Mouse (Mus musculus) kidney, postnatal 25 days (tissue): ENCODE measurements at regions not wholly inside any gene's neighbourhood (a gene's known extent, or its start where the extent isn't known, plus 50 kb on each side); places are given as distances from the start of the nearest gene placed in this dataset.
A peak's percentile ranks its signal among the peaks of the same experiment; 100 is the strongest.

Experiments
- DNase-seq, 2 experiments: peaks; one replicate each; pipeline ENCODE4 v3.0.0; 2021; ENCODE audit warnings: mixed read lengths in 2 of 2

DNA sequence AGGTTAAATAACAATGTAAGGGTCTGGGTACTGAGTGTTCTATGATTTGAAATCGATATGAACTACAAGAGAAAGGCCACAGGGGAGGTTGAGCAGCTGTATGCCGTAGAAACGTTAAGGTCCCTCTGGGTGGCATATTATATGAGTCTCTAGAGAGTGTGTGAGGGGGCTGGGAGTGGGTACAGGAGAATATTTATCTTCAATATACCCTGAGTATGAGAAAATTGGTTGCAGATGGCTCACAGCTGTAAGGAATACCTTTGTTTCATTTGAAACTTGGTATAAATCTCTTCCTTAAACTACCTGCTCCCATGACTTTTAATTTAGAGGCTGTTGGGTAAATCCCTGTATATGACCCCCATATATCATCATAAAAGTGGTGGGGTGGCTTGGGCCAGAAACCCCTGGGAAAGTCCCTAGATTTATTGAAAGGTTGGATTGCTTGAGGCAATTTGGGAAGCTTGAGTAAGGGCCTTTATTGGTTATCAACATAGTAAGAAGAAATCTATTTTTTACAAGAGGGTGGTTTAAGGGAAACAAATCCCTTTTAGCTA lies 128.7 kb upstream of the Prkg2 start:
- DNase-seq = no peak

DNA sequence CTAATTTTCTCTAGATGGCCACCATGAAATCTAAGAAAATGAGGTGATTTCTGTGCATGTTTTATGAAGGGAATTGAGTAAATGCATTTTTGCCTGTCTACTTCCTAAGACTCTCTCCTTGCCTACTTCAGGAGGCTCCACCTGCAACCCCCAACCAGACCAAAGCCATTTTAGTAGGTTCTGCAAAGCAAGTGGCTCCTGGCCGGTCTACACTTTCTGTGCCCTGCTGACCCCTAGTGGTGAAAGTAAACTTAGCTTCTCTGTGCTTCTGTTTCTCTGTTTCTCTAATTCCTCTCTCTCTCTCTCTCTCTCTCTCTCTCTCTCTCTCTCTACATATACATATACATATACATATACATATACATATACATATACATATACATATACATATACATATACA lies 120.8 kb upstream of the Prkg2 start:
- DNase-seq = peak; percentile 37 to 66

DNA sequence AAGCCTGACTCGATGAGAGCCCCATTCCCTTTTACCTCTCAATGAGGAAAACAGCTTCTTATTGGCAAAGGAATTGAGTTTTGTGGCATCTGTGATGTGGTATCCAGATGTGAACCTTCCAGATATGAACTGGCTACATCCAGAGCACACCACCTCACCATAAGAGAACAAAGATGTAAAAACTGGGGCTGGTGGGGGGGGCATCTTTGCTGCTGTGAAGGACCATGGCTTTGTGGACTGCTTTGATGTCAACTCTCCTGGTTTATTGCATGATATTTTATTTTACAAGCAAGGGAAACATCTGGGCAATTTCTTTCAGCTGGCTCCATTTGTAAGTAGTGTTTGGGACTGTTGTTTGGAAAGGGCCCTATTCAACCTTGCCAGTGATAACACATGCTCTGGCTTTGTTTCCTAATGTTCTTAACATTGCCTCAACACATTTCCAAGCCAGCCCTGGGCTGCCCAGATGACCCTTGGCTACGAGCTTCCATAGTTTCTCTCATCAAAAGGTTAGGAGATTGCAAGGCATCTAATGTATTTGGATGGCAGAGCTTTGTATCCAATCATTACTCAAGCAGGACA lies 116.2 kb upstream of the Prkg2 start:
- DNase-seq = no peak

DNA sequence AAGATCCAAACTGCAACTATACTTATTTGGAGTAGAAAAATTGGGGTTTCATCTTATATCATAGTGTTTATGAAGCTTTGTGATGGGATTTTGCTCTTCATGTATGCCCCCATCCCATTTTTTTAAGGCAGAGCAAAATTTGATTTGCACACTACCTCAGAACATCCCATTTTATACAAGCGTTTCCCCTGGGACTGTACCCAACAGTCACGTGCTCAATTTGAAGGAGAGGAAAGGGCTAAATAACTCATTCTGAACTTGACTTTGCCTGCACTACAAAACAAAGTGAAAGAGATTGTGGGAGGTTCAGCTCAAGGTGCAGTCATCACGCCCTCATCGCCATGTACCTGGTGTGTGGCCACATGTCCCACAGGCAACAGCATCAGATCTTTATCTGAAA lies 115.1 kb upstream of the Prkg2 start:
- DNase-seq = no peak

DNA sequence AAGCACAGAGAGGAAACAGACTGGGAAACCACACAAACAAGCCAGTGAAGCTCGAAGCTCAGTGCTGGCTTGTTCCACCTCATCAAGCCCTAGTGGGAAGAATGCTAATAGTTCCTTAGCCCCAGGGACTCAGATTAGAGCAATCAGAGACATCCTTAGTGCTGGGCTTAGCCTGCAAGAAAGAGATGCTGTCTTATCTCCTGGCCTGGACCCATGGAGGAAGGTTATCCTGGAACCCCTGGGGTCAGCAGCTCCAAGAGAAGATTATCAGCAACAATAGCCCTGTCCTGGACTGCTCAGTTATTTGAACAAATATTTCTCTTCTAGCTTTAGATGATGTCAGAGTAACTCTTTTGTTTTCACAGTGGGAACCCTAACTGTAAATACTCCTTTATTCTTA lies 112.8 kb upstream of the Prkg2 start:
- no peak for DNase-seq

DNA sequence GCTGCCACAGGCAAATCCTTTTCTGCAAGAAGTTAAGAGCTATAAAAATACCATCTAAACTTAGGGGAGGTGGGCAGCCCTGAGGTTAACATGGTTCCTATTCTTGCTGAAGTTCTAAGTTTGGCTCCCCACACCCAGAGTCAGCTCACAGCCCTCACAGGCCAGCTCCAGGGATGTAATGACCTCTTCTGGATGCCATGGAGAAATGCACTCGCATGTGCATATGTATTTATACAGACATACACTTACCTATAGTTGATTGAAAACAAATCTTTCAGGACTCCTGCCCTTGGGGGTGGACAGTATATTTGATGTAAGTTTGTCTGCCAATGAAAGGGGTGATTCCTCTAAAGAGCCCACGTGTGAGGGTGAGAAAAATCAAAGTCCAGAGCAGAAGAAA lies 95.5 kb upstream of the Prkg2 start:
- no peak for DNase-seq

DNA sequence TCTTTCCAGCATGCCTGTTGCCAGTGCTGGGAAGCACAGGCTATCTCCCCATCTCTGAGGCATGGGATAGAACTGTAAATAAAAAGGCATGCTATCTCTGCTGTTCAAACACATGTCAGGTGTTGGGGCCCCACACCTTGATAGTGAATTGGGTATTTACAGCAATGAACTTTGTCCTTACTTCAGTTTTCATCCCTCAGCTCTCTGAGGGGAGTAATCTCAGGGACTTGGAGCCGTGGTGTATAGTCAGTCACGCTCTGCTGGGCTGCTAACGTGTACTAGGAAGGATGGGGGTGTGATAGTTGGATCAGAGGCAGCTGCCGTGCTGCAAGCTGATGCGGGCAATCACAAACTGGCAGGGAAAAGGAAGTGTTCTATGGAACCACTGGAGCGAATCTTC lies 91.5 kb upstream of the Prkg2 start:
- DNase-seq = peak in 1 of 2 experiments; percentile 2

DNA sequence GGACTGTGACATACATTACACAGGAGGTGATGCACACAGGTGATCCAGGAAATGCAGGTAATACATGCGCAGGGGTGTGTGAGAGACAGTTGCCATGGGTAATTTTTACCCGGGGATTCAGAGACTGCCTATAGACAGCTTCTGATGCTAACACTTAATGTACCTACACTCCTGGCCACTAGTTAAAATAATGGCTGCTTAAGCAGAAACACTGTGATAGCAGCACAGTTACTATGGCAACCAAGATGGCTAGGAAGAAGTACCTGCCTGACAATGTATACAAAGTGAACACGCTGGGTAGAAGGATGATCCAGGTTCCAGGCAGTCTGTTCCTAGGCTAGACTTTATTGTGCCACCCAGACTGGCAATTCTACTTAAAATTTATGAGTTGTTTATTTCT lies 88.3 kb upstream of the Prkg2 start:
- DNase-seq = no peak

DNA sequence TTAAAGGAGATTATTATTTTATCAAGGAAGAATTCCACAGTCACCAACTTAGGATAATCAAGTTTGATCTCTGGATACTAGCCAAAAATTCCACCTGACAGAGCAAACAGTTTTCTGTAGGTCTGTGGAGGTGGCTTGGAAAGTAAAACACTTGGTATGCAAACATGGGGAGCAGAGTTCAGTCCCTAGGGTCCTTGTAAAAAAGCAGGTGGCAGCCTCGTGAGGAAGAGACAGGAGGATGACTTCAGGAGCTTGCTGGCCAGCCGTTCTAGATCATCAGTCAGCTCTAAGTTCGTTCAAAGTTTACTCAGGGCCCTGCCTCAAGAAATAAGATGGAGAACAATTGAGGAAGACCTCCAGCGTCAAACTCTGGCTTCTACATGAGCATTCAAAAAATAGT lies 74.6 kb upstream of the Prkg2 start:
- DNase-seq = no peak

DNA sequence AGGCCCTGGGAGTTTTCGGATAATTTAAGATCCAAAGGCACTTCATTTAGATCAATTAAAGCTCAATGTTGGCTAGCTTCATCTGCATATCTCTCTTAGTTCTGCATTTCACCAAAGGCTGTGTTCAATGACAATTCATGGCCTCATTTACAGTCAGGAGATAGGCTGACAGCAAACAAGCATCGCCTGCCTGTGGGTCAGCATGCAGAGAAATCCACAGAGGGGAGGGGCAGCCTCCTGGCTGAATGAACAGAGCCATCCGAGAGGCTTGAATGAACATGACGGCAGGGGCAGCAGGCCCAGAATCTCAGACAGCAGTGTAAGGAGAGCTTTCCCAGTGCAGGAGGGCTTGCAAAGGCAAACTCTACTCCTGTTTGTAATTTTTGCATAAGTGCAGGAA lies 74.1 kb upstream of the Prkg2 start:
- no peak for DNase-seq

DNA sequence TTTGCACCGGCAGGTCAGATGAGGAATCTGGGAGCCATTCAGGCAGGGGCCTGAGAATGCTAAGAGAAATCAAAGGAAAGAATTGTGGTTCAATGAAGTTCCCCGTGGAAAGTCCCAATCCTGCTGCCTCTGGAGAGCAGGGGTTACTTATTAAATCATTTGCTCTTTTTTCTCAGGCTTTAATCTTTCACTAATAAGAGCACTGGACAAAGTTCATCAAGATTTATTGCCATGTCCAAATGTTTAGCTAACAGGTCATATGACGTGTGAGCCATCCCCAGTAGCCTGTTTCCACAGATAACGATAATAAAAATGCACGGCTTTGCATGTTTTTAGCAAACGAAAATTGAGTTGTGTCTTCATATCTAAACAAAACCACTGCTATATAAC lies 62.6 kb upstream of the Prkg2 start:
- peak in 1 of 2 experiments; percentile 9 for DNase-seq

DNA sequence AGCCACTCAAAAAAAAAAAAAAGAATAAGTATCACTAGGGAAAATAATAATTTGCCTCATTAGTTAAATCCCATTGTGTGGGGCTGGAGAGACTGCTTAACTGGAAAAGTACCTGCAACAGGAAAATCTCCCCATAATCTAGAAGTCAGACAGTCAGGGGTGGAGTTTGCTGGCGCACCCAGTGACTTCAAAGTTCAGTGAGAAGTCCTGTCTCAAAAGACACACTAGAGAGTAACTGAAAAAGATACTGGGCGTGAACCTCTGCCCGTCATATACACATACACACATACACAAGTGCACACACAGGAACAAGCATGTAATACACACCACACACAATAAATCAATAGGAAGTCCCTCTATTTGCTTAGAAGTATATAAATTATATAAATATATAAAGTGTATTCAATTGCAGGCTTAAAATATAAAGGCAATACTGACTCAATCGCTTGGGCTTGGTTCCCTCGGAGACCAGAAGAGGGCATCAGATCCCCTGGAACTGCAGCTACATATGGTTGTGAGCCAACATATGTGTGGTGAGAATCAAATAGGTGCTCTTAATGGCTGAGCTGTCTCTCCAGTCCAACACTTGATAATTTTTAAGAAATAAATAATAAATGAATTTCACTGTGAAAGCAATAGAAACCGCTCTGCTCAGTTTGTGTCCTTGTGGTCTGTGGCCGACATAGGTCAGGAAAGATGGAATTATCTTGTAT lies 62.0 kb upstream of the Prkg2 start:
- peak; percentile 15 to 41 for DNase-seq
